Mouse (Mus musculus): ENCODE measurements at regions not wholly inside any gene's neighbourhood (a gene's known extent, or its start where the extent isn't known, plus 50 kb on each side); places are given as distances from the start of the nearest gene placed in this dataset.

DNA sequence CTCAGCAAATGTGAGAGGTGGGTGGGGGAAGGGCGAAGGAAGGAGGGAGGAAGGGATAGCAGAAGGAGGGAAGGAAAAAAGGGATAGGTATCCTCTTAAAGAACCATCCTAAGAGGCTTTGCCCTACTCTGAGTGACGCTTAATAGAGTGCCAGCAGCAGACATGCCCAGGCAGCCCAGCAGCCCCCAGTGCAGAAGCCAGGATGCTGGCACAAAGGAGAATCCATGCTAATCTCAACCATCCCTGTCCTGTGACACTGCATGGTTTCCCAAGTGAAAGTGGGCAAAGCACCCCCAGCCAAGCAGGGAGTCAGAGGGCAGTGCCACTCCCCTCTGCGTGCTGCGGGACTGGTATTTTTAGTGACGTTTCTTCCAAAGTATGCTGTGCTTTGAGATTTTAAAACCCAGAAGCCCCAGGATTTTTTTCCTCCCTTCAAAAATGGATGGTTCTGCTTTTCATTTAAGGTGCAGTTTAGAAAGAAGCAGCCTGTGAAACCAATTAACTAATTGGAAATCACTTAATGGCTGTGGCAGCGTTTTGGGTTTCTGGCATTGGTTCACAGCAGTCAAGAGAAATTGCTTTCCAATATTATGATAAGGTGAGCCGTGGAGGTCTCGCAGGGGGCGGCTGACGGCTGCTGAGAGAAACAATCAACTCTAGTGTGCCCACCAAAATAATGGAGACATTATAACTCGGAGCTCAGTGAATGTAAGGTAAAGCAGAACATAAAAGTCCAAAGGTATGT, 141.2 kb upstream of the Noct start:
- no peak for DNase-seq (ENCODE audit: low spot score in 2 of 2)

DNA sequence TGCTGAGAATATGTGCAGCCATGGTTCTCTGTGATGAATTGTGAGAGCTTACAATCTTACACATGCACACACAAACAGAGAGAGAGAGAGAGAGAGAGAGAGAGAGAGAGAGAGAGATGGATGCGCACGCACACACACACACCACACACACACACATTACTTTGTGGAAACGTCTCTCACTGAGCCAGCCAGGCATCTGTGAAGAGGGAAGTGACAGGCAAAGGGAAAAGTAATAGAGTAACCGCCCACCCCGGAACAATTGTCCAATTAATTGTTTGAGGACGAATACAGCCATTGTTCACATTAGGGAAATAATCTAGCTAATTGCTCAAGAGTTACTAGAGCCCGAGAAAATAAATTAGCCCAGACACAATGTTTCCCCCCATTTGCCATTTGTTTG, 140.7 kb upstream of the Noct start:
- DNase-seq (ENCODE audit: low spot score in 2 of 2), result no peak

DNA sequence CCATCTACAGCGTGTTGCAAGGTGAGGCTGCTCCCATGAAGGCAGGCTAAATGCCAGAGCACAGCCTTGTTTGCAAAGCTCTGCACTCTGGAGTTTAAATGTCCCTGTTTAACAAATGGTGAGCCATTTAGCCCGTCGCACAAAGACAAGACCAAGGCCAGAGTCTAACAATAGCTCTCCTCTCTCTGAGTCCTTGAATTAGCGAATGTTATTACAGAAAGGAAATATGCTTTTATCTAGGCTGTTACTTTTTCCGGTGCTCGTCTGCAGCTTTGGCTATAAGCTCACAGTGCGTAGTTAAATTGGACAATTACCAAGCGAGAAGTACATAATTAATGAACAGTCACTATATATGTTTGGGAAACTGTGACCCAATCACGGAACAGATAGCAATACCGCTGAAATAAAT, 137.8 kb upstream of the Noct start:
- no peak for DNase-seq (ENCODE audit: low spot score in 2 of 2)

DNA sequence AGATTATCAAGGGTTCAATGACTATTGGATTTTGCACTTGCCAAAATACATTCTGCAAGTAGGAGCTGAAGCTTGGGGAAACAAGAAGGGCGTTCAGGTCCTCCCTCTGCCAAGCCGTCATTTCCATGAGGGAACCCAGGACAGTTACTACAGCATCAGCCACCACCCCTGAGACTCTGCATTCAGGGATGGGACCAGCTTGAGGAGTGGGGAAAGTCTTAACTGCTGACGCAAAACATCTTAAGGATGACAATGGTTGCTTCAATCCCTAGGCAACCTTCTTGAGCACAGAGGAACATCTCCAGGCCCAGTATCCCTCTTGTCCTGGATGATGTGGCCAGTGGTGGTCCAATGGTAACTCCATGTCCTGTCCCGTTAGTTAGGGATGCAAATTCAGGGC, 137.2 kb upstream of the Noct start:
- no peak for DNase-seq (ENCODE audit: low spot score in 2 of 2)

DNA sequence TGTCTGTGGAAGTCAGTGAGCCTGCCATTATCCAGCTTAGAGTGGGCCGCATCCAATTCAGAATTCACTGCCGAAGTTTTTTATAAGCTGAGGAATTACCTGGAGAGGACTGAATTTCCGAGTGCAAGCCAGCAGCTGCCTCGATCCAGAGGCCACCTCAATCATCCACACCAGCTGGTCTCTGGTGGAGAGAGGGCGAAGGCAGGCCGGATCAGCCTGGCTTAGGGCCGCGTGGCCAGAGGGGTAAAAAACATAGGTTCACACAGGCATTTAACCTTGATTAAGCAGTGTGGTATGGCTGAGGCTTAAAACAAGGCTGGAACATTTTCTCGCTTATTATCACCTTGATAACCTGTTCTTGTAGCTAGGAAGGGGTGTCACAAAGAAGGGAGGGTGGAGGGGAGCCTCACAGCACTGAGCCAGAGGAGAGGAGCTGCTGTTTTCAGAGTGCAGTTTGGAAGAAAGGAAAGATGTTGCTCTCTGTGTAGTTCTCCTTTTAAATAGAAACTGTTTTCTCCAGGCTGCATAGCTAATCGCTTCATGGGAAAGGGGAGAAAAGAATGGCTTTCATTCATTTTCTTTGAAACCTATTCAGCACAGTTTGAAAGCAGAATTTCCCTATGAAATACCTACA, 135.1 kb upstream of the Noct start:
- DNase-seq (ENCODE audit: low spot score in 2 of 2), result no peak

DNA sequence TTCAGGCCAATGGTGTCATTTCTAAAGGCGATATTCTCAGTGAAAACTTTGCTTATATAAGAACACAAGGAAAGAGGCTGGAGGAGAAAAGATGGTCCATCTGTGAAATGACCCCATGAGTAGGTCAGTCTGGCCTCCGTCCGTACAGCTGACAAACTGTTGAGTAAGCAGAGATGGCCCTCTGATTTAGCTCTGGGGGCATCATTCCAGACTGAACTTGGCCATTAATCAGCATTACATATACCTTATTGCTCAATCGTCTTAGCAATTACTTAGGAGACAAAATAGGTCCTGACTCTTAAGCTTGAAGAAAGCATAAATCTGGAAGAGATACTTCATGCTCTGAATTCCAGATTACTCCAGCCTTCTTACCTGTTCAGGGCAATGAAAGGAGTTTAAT, 132.8 kb upstream of the Noct start:
- no peak for DNase-seq (ENCODE audit: low spot score in 2 of 2)

DNA sequence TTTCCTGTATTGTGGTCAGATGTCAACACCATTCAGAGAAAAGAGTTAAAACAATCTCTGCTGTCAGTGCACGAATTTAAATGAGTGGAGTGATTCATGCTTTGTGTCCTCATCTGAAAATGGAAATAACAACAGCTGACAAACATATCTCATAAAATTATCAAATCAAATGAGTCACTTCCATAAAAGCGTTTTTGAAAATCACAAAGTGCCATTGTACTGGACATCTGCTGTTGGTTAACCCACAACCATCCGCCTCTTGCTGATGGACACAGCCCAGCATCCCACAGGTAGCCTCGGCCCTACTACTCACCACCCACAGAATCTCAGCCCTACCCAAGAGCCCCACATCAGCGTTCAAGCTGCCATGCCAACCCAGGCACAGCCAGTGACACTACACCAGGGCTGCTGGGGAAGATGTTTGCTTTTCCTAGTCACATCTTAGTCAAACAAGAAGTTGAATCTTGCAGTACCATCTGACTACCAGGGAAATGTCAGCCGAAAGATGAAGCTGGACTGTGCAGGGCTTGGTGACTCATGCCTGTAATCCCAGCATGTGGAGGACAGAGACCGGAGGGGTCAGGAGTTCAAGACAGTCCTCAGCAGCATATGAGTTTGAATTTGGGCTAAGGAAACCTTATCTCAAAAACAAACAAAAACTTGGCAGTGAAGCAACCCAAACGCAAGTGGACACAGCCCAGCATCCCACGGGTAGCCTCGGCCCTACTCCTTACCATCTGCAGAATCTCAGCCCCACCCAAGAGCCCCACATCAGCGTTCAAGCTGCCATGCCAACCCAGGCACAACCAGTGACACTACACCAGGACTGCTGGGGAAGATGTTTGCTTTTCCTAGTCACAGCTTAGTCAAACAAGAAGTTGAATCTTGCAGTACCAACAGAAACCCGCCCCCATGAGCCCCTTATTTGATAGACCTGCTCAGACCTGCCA, 131.9 kb upstream of the Noct start:
- DNase-seq (ENCODE audit: low spot score in 2 of 2), result no peak

DNA sequence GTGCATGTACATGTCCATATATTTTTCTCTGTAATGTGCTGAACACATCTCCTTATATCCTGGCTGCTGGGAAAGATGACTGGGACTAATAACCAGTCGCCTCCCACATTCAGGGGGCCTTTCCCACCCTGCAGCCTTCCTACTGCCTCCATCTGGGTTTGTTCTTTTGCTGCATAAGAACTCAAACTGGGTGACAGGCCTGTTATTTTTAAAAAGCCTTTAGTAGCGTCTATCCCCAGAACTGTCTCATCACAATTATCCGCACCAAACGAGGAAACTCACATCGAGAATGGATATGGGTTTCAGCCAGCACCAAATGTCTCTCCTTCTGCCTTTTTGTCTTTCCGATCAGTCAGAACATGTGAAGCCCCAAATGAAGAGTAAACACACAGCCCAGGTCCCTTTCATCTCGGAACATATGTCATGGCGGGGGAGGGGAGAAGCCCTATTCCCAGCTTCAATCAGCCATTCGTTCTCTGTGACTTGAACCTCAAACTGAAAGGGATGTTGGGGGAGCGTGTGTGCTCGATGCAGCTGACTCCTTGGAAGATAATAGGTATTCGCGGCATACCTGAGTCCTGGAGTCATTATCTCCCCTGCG, 128.3 kb upstream of the Noct start:
- peak; percentile 69 to 76 for DNase-seq (ENCODE audit: low spot score in 2 of 2)

DNA sequence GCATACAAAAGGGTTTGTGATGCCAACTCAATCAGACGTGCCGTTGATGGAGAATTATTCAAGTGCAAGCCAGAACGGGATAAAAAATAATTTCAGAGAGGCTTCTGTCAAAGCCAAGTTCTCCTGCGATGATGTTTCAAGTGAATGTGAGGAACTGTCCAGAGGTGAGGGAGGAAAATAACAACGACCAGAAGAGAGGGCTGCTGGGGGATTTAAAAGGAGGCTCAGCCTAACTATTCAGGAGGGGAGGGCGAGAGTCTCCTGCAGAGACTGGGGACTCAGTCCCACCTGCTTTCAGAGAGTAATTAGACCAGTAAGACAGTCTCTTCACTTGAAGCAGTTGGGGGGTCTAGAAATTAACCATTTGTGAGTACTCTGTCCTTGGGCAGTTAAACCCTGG, 127.7 kb upstream of the Noct start:
- no peak for DNase-seq (ENCODE audit: low spot score in 2 of 2)

DNA sequence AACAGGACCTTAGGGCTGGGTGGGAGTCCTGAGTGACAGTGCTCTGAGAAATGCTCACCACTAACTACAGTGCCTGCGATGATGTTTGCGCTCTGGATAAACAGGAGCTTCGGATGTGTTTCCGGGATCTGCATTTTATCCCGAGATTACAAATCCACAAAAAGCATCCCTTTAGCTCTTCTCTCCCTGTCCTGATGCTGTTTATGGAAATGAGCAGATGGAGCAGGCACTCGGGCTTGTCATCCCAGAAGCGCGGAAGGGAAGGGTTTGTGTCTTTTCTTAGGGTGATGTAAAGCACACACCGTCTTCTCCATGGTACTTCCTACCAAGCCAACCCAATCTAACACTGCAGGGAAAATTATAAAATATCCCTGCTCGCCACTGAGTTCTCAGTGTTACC, 126.9 kb upstream of the Noct start:
- no peak for DNase-seq (ENCODE audit: low spot score in 2 of 2)

DNA sequence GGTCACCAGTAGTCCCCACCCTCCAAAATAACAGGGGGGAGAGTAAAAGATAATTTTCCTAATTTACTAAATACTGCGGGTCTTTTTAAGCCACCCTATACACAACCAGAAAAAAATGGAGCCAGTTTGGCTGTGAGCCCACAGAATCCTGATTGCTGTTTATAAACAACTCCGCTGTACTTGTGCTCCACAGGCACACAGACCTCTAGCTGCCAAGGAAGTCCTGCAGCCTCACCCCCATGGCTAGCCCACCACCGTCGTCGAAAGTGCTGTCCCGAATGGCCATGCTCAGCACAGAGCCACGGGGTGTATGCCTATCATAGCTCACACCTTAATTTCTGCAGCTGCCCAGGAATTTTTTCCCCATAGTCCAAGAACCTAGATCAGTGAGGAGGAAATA, 124.3 kb upstream of the Noct start:
- no peak for DNase-seq (ENCODE audit: low spot score in 2 of 2)

DNA sequence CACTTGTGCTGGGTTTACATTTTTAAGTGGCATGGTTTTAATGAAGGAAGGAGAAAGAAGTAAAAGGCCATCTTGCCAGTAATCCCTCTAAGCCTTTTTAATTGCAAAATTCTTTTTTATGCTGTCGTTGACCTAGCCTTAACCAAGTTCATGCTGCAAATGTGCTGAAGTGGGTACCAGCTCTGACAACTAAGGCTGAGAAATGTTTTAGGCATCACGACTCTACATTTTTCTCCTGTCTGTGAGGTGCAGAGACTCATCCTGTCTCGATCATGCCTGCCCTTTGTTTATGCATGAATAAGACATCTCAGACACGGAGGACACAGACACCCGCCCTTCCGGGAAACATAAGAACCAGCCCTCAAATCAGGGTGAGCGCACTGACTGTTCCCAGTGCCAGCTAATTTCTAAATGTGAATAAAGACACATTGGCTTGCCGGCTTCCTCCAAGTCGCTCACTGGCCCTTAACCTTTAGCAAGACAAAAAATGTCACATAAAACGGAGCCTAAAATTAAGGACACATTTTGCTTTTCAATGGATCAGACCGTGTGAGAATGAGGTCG, 115.5 kb upstream of the Noct start:
- no peak for DNase-seq (ENCODE audit: low spot score in 2 of 2)

DNA sequence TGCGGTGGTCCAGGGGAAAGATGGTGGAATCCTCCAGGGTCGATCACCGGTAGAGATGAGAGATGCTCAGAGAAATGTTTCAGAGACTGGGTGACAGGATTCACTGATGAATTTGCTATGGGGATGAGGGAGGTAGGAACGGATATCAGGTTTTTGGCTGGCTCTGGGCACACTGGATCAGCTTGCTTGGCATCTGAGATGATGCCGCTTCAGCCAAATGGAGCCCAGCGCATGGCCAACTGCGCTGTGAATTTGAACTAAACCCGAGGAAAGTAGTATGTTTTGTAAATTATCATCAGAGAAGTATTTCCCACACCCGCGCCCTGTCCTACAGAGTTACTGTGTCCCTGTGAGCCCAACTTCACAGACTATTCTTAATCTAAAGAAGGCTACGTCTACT, 113.0 kb upstream of the Noct start:
- DNase-seq (ENCODE audit: low spot score in 2 of 2), result no peak

DNA sequence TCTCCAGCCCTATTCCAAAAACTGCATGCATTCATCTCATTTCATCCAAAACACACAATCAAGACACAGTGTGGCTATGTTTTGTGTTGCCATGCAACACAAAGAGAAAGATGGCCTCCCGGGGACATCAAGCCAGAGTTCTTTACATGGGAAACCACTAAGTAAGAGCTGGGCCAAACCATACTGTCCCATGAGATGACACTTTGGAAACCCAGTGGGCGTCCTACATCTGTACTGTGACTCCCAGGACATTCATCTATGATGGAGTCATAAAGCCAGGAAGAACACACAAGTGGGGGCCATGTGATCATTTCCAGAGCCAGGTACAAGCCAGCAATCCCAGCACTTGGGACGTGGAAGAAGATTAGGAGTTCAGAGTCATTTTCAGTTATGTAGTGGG, 111.9 kb upstream of the Noct start:
- DNase-seq (ENCODE audit: low spot score in 2 of 2), result no peak

DNA sequence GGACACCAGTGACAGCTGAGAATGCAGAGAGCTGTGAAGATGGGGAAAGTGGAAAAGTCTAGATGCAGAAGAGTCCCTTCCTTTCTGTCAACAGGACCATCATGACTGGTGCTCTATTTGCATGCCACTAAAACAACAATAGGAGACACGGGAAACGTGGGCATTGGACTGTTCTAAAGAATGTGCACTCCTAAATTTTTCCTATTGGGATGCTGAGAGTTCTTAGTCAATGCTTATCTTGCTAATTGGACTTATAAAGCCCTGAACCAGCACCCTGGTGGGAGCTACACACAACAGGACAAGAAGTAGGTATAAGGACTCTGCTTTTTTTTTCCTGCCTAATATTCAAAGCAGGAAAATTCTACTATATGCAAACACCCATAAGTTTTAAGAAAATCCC, 108.3 kb upstream of the Noct start:
- DNase-seq (ENCODE audit: low spot score in 2 of 2), result no peak

DNA sequence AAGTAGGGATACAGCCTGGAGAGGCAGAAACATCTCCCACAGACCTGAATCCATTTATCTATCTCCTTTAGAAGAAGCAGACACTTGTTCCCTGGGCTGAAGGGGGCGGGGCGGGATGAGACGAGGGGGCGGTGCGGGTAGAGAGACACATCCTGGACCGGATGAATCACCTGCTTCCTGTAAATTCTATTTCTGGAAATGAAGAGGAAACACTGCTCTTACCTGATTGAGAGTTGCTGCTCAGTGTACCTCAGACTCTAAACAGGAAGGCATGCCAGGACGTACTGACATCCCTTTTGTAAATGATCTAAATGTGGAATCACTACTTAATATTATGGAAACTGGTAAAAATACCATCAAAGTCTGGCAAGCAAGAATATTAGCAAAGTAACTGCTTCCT, 105.5 kb upstream of the Noct start:
- DNase-seq (ENCODE audit: low spot score in 2 of 2), result no peak

DNA sequence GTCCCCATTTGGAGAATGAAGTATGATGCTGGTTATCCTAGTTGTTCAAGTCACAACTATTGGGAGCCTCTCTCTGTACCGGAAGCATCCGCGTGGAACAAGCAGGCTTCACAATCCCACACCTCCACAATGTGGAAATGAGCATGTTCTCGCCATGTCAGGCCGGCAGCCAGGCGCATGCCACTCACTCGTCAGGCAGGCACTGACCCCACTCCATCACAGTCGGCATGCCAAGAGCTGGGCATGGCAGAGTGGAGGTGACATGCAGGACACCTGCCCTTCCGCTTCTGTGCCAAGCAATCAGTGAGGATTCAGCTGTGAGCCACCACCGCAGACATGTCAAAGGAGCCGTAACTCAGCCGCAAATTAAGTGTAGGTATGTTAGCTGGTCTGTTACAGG, 103.7 kb upstream of the Noct start:
- no peak for DNase-seq (ENCODE audit: low spot score in 2 of 2)

DNA sequence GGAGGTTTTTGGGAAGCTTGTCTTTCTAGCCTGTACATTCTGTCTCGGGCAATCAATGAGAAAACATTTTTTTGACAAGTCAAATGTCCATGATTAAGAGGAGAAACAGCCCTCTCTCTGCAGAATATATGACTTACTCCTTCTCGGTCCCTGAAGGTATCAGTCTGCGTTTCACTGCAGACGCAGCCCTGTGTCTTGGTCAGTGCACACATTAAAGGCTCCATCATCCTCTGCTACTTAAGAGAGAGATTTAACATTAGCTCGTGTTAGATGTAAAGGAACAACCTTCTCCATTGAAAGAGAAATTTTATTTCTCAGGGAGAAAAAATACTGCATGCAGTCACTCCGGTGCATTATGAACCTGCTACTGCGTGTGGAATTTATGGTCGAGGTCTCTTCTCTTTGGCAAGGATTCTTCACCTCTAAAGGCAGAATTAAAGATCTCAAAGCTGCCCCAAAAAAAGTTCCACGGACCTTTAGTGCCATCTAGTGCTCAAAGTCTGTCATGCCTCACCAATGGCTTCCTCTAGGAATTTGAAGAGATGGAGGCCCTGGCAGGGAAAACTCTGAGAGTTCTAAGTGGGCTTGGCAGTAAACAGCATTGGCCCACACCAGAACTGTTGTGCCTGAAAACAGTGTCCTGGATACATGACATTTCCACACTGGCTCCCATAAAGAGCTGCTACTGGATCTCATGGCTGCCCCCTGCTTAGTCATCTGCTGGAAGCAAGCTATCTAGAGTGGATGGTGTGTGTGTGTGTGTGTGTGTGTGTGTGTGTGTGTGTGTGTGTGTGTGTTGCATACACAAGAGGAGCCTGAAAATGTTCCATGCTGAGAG, 102.3 kb upstream of the Noct start:
- DNase-seq (ENCODE audit: low spot score in 2 of 2), result peak; percentile 86 to 89

DNA sequence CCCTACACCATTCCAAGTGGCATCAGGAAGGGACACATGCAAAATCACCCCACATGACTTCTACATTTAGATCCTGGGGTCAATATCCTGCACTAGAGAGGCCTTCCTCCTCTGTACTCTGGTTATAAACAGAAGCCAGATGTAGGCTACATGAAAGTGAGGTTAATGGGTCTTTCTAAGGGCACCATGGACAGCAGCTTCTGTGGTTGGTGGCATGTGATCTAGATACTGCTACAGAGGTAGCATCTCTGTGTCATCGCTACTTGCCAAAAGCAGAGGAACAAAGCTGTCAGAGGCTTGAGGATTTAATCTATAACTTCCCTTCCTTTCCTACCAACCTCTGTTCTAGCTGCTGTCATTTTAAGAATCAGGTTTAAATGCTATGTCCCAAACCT, 101.7 kb upstream of the Noct start:
- no peak for DNase-seq (ENCODE audit: low spot score in 2 of 2)

DNA sequence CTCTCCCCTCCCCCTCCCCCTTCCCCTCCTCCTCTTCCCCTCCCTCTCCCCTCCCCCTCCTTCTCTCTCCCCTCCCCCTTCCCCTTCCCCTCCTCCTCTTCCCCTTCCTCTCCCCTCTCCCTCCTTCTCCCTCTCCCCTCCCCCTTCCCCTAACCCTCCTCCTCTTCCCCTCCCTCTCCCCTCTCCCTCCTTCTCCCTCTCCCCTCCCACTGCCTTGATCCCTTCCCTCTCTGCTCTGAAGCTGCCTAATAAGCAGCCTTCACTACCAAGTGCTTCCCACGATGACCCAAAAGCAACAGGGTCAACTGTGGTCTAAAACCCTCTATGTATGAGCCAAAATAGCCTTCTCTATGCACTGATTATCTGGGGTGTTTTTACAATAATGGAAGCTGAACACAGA, 96.4 kb upstream of the Noct start:
- no peak for DNase-seq (ENCODE audit: low spot score in 2 of 2)

All from layer of hippocampus, postnatal 10 days (tissue).